Mouse (Mus musculus) layer of hippocampus, adult 2 months (tissue): ENCODE data around the gene Ninl. TPM values are rescaled to one million over a fixed set of nuclear protein-coding genes. Genes with fewer than 3 reads are reported as not detected.
"Not testable (repeated sequence)": the region's sequence is repeated elsewhere in the genome, so short reads cannot be mapped to it uniquely, and the experiment has no call there.

Source experiments
- DNase-seq, 2 experiments: peaks; one replicate each; pipeline ENCODE4 v3.0.0; 2022; ENCODE audit warnings: low spot score in 2 of 2
- H3K27ac ChIP-seq: fragments of 200-600 bp; 2 replicates; pipeline ENCODE4 v1.8.1; 2022
- H3K4me3 ChIP-seq: fragments of 200-600 bp; 2 replicates; pipeline ENCODE4 v1.8.1; 2022; ENCODE audit warnings: mild to moderate bottlenecking
- CTCF ChIP-seq: fragments of 200-600 bp; conservative IDR thresholded peaks from 2 replicates; pipeline ENCODE4 v1.8.1; 2022; ENCODE audit warnings: antibody characterized with exemption, mild to moderate bottlenecking, moderate library complexity
- total RNA-seq, 2 experiments: library from RNA; stranded (reverse); gene quantifications; 2 replicates each; pipeline ENCODE4 v1.2.3; 2021

The Ninl gene
- total RNA-seq, 2 experiments from 2014 or later, result 5.4 to 6.7 TPM

GRCm38 (mm10) chr2:150927038-150927720, 112.0 kb downstream of the Ninl start:
- Histone ChIP-seq H3K4me3 (no peak overlapping the region), H3K27ac (no peak overlapping the region)
- no peak for DNase-seq
- TF ChIP-seq CTCF, result no peak

DNA sequence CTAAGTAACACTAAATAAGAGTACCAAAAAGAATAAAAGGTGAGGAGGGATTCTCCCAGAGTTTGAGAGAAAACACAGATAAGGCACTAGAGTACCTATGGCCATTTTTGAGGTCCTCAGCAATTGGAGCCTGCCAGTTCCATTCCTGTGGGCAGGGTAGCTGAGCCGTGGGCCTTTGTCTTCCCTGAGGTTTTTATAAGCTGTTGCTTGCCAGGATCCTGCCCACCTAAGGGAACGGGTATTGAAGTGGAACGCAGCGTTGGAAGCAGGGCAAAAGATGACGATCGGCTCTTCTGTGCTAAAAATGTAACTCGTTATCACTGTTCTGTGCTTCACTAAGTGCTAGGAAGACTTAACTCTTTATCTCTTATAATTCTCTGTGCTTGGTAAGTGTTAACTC, 115.7 kb downstream of the Ninl start:
- no peak for TF ChIP-seq CTCF
- Histone ChIP-seq H3K4me3 (no peak overlapping the region), H3K27ac (no peak overlapping the region)
- DNase-seq, result no peak

DNA sequence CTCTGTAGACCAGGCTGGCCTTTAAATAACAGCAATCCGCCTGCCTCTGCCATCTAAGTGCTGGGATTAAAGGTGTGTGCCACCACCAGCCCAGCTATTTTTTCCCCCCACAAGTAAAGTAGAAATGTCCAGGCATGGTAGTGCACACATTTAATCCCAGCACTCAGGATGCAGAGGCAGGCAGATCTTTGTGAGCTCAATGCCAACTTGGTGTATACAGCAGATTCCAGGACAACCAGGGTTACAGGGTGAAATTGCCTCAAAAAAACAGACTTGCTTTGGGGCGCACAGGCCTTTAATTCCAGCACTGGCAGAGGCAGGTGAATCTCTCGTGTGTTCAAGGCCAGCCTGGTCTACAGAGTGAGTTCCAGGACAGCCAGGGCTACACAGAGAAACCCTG, 116.2 kb downstream of the Ninl start:
- no peak overlapping the region for H3K27ac ChIP-seq
- DNase-seq, result no peak
- no peak for TF ChIP-seq CTCF
- H3K4me3 ChIP-seq, result no peak overlapping the region

GRCm38 (mm10) chr2:150922165-150922564, 117.0 kb downstream of the Ninl start:
- DNase-seq, result no peak
- Histone ChIP-seq H3K4me3 (no peak overlapping the region), H3K27ac (0 out of 2 replicates have a peak overlapping the region, but pooled peaks have one; percentile 23)
- no peak for TF ChIP-seq CTCF

GRCm38 (mm10) chr2:150921697-150922096, 117.5 kb downstream of the Ninl start:
- DNase-seq, result no peak
- H3K27ac ChIP-seq, result 0 out of 2 replicates have a peak overlapping the region, but pooled peaks have one; percentile 23
- no peak for TF ChIP-seq CTCF
- H3K4me3 ChIP-seq, result no peak overlapping the region

DNA sequence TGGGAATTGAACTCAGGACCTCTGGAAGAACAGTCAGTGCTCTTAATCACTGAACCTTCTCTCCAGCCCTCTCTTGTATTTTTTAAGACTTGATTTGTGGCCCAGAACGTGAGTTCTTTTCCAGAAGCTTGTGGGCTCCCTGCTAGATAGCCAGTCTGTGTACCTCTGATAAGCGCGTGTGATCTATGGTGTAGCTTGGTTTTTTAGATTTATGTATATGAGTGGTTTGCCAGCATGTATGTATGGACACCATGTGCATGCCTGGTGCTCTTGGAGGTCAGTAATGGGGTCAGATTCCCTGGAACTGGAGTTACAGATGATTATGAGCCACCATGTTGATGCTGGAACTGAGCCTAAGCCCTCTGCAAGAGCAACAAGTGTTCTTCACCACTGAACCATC, 118.6 kb downstream of the Ninl start:
- Histone ChIP-seq H3K27ac (no peak overlapping the region), H3K4me3 (no peak overlapping the region)
- no peak for TF ChIP-seq CTCF
- DNase-seq, result no peak

DNA sequence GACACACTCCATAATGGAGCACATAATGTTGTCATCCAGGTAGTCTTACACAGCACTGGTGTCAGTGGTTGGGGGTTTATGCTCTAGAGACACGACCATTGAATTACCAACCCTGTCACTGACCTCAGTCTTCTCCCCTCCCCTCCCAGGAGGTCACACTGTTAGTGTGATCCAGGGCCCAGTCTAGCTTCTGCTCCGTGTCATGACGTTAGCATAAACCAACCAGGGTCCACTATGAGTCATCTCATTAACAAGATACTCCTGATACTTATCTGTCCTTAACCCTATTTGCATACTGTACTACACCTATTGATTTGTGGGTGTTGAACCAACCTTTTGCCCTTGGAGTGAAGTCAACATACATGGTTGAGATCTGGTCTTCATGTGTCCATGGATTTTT, 120.5 kb downstream of the Ninl start:
- no peak for TF ChIP-seq CTCF
- Histone ChIP-seq H3K4me3 (no peak overlapping the region), H3K27ac (no peak overlapping the region)
- DNase-seq, result no peak

DNA sequence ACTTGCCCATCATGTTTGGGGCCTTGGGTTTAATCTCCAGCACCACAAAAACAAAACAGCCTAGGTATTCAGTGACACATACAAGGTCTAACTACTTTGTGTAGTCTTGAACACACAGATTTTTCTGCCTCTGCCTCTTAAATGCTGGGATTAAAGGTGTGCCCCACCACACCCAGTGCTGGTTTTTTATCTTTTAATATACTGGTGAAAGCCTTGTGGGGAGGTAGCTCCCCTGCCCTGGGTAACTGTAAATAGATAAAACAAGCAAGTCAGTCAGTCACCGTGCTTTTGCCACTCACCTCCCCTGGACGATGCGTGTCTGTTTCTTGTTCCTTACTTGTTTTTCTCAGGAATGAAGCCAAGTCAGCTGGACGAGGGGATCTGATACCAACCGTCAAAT, 123.4 kb downstream of the Ninl start:
- no peak overlapping the region for H3K4me3 ChIP-seq
- no peak overlapping the region for H3K27ac ChIP-seq
- DNase-seq, result no peak
- no peak for TF ChIP-seq CTCF

GRCm38 (mm10) chr2:150914781-150915515, 124.2 kb downstream of the Ninl start:
- no peak for TF ChIP-seq CTCF
- H3K4me3 ChIP-seq, result no peak overlapping the region
- no peak for DNase-seq
- H3K27ac ChIP-seq, result no peak overlapping the region

- no peak for TF ChIP-seq CTCF
Observed at GRCm38 (mm10) chr2:150910295-150910881, 128.8 kb downstream of the Ninl start.

DNA sequence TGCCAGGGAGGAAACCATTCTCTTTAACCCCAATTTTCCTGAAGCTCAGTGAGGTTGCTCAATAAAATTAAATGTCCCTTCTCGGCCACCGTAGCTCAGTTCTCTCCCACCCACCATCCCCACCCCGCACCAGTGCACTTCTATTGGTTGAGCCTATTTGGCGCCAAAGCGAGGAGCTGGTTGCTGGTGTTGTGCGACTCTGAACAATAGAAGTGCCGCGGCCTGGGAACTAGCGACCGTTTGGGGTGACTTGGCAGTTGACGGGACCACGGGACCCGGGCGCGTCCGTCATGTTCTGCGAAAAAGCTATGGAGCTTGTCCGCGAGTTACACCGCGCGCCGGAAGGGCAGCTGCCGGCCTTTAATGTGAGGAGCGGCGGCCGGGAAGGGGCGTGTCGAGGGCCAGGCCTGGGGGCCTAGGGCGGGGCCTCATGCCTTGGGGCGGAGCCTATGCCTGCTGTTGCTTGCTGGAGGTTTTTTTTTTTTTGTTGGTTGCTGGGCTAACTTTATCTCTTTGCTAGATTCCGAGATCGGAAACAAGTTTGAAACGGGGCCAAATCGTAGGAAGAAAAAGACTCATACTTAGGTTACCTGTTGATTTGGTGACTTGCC, 129.6 kb downstream of the Ninl start:
- Histone ChIP-seq H3K27ac (peak overlapping the region; percentile 81), H3K4me3 (peak overlapping the region; percentile 65)
- DNase-seq, result peak; percentile 78 to 84
- TF ChIP-seq CTCF, result no peak

More at GRCm38 (mm10) chr2:150910295-150910881, 128.8 kb downstream of the Ninl start:
- Histone ChIP-seq H3K4me3 (peak overlapping the region; percentile 65), H3K27ac (no peak overlapping the region)
- no peak for DNase-seq

GRCm38 (mm10) chr2:150908881-150909280, 130.3 kb downstream of the Ninl start:
- peak; percentile 51 for TF ChIP-seq CTCF
- Histone ChIP-seq H3K27ac (peak overlapping the region; percentile 81), H3K4me3 (peak overlapping the region; percentile 65)
- DNase-seq, result not testable (repeated sequence)

DNA sequence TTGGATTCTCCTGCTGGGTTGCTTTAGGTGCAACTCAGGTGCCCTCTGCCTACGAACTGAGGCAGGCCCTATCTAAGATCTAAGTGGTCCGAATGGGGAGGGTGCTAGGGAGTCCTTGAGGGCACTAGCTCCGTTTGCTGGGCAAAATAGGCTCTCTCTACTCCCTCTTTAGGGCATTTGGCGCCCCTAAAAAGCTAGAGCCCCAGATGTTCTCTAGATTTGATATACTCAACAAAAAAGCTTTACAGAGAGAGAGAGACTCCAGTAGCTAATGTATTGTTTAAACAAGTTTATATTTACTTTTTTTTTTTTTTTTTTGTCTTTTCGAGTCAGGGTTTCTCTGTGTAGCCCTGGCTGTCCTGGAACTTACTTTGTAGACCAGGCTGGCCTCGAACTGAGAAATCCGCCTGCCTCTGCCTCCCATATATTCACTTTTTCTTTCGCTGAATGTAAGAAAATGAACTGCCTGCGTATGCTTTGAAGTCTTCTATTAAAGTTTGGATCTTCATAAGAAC, 134.2 kb downstream of the Ninl start, which contains the start of gene Gins1:
Gene Gins1, plus strand, starts transcription at position 465 of the 515 bp plus-strand sequence.
- no peak for DNase-seq
- TF ChIP-seq CTCF, result peak; percentile 28
- peak within 1 kb of the TSS; percentile 100 for H3K4me3 ChIP-seq
- H3K27ac ChIP-seq, result peak within 1 kb of the TSS; percentile 97
